Mouse (Mus musculus) limb, embryonic 11.5 days (tissue): ENCODE measurements around the gene Cacna1d. TPM values are rescaled to one million over a fixed set of nuclear protein-coding genes. Genes with fewer than 3 reads are reported as not detected.

Experiments
- ATAC-seq: fragments of 200-750 bp; cut with Nextera tagmentation; 2 replicates; pipeline ENCODE4 v1.8.0; 2017; ENCODE audit warnings: low read depth; ENCODE audit not compliant: insufficient number of reproducible peaks, low FRiP score, low TSS enrichment
- DNase-seq: peaks from one replicate; pipeline ENCODE4 v3.0.0-alpha.2; 2015; ENCODE audit warnings: low spot score
- H3K27ac ChIP-seq: fragments of 300-500 bp; sonication (generic); replicated peaks from 2 replicates; pipeline ENCODE4 v1.5.1; 2014; ENCODE audit warnings: low read depth, mild to moderate bottlenecking, low read length
- H3K27me3 ChIP-seq: fragments of 300-500 bp; sonication (generic); 2 replicates; pipeline ENCODE4 v1.6.1; 2014; ENCODE audit warnings: mild to moderate bottlenecking, low read length, mixed read lengths; ENCODE audit not compliant: control insufficient read depth, insufficient read depth
- H3K36me3 ChIP-seq: fragments of 300-500 bp; sonication (generic); 2 replicates; pipeline ENCODE4 v1.6.1; 2014; ENCODE audit warnings: mild to moderate bottlenecking, low read length, moderate library complexity, mixed read lengths; ENCODE audit not compliant: control insufficient read depth, insufficient read depth
- H3K4me1 ChIP-seq: fragments of 300-500 bp; sonication (generic); 2 replicates; pipeline ENCODE4 v1.6.1; 2014; ENCODE audit warnings: low read length, mixed read lengths; ENCODE audit not compliant: control insufficient read depth, insufficient read depth
- H3K4me2 ChIP-seq: fragments of 300-500 bp; sonication (generic); 2 replicates; pipeline ENCODE4 v1.6.1; 2014; ENCODE audit warnings: low read depth, mild to moderate bottlenecking, moderate library complexity; ENCODE audit not compliant: severe bottlenecking
- H3K4me3 ChIP-seq: fragments of 300-500 bp; sonication (generic); 2 replicates; pipeline ENCODE4 v1.5.1; 2014; ENCODE audit warnings: low read depth, low read length
- H3K9ac ChIP-seq: fragments of 300-500 bp; sonication (generic); 2 replicates; pipeline ENCODE4 v1.6.1; 2014; ENCODE audit warnings: mild to moderate bottlenecking, low read length
- H3K9me3 ChIP-seq: fragments of 300-500 bp; sonication (generic); 2 replicates; pipeline ENCODE4 v1.6.1; 2016; ENCODE audit warnings: low read length; ENCODE audit not compliant: control insufficient read depth
- WGBS: fragments of 180-500 bp; shearing (Covaris S2); extraction: QIAGEN DNeasy Blood & Tissue Kit; methylation state at CpG from one replicate; pipeline ENCODE4 v1.1.7; 2014; 5-methylcytosine and 5-hydroxymethylcytosine counted together
- polyA plus RNA-seq: library from polyadenylated mRNA; unstranded; fragments of >200 nt; fragmentation: Nextera tagmentation; extraction: Ambion mirVana; gene quantifications from 2 replicates; pipeline ENCODE4 v1.2.1, GENCODE M21; 2014

Cacna1d gene
- polyA plus RNA-seq, 1 experiment from 2014 or later, result 2.1 TPM

- Histone ChIP-seq H3K27me3 (no peaks in the 10 kb centered on the region), H3K27ac (no peak overlapping the region), H3K4me2 (no peak overlapping the region), H3K9ac (no peak overlapping the region), H3K9me3 (no peaks in the 10 kb centered on the region), H3K36me3 (no peaks in the 10 kb centered on the region), H3K4me3 (no peak overlapping the region), H3K4me1 (0 out of 2 replicates have a peak, but pooled peaks cover 3% of the 10 kb centered on the region)
- DNase-seq, result no peak
- ATAC-seq, result no peak
- 73% methylated on average over 3 of the region's 3 CpGs for WGBS
These were observed 315.9 kb downstream of the Cacna1d start for GRCm38 (mm10) chr14:30175362-30175761.

GRCm38 (mm10) chr14:30172821-30173755 is 318.2 kb downstream of the Cacna1d start:
- Histone ChIP-seq H3K4me2 (no peak overlapping the region), H3K27me3 (no peaks in the 10 kb centered on the region), H3K9ac (no peak overlapping the region), H3K9me3 (no peaks in the 10 kb centered on the region), H3K4me3 (no peak overlapping the region), H3K36me3 (no peaks in the 10 kb centered on the region), H3K27ac (no peak overlapping the region), H3K4me1 (0 out of 2 replicates have a peak, but pooled peaks cover 1% of the 10 kb centered on the region)
- 81% methylated on average over 12 of the region's 12 CpGs for WGBS
- ATAC-seq, result no peak
- DNase-seq, result no peak

DNA sequence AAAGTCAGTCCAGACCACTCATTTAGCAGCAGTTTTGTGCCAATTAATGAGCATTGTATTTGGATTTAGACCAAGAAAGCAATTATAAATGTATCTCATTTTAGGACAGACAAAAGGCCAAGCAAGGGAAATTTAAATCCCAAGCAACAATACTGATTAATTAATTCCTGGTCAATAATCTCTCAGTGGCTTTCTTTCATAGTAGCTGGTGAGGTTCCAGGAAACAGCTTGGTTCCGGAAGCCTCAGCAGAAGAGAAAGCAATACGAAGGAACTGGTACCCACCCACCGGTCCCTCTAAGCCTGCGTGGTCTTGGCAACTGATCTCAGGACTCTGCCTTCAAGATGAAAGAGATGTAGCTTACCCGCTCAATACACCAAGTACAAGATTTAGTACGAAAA is 319.7 kb downstream of the Cacna1d start:
- H3K27ac ChIP-seq, result no peak overlapping the region
- DNase-seq (no peak), ATAC-seq (no peak)
- H3K4me1 ChIP-seq, result no peaks in the 10 kb centered on the region
- no peaks in the 10 kb centered on the region for H3K27me3 ChIP-seq
- H3K4me2 ChIP-seq, result no peak overlapping the region
- no peak overlapping the region for H3K4me3 ChIP-seq
- H3K36me3 ChIP-seq, result no peaks in the 10 kb centered on the region
- no peak overlapping the region for H3K9ac ChIP-seq
- 92% methylated on average over 6 of the region's 6 CpGs for WGBS
- no peaks in the 10 kb centered on the region for H3K9me3 ChIP-seq

- no peaks in the 10 kb centered on the region for H3K4me1 ChIP-seq
- H3K9ac ChIP-seq, result no peak overlapping the region
- H3K27me3 ChIP-seq, result no peaks in the 10 kb centered on the region
- H3K27ac ChIP-seq, result no peak overlapping the region
- no peak overlapping the region for H3K4me2 ChIP-seq
- 70% methylated on average over 6 of the region's 6 CpGs for WGBS
- no peaks in the 10 kb centered on the region for H3K9me3 ChIP-seq
- ATAC-seq (no peak), DNase-seq (no peak)
- H3K4me3 ChIP-seq, result no peak overlapping the region
- H3K36me3 ChIP-seq, result no peaks in the 10 kb centered on the region
These were observed 320.2 kb downstream of the Cacna1d start for GRCm38 (mm10) chr14:30171008-30171407.

DNA sequence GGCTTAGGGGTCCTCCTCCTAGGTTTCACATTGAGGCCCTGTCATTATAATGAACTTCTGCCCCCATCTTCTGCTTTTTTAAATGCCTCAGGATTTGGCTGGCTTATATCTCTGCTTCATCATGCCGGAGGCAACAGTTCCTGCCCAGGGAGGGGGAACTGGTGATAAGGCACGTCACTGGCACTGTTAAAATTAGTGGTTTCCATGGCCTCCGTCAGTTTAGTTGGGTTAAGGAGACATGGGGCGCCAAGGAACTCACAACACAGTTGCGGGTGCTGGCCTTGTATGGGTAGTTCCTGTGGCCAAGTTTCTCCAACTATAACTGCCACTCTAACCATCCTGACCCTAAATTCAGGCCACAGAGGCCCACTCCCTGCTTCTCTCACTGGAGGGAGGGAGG is 321.8 kb downstream of the Cacna1d start:
- Histone ChIP-seq H3K9ac (no peak overlapping the region), H3K4me3 (no peak overlapping the region), H3K9me3 (no peaks in the 10 kb centered on the region), H3K36me3 (no peaks in the 10 kb centered on the region), H3K27me3 (no peaks in the 10 kb centered on the region), H3K27ac (no peak overlapping the region), H3K4me1 (no peaks in the 10 kb centered on the region), H3K4me2 (no peak overlapping the region)
- ATAC-seq (no peak), DNase-seq (no peak)
- 74% methylated on average over 5 of the region's 5 CpGs for WGBS

GRCm38 (mm10) chr14:30168902-30169301 is 322.4 kb downstream of the Cacna1d start:
- Histone ChIP-seq H3K36me3 (no peaks in the 10 kb centered on the region), H3K27ac (no peak overlapping the region), H3K4me2 (no peak overlapping the region), H3K4me3 (no peak overlapping the region), H3K27me3 (no peaks in the 10 kb centered on the region), H3K9me3 (no peaks in the 10 kb centered on the region), H3K4me1 (no peaks in the 10 kb centered on the region), H3K9ac (no peak overlapping the region)
- DNase-seq, result no peak
- ATAC-seq, result no peak
- WGBS, result 56% methylated on average over 3 of the region's 3 CpGs

GRCm38 (mm10) chr14:30168387-30168786 is 322.9 kb downstream of the Cacna1d start:
- Histone ChIP-seq H3K4me2 (no peak overlapping the region), H3K9me3 (no peaks in the 10 kb centered on the region), H3K36me3 (no peaks in the 10 kb centered on the region), H3K27me3 (no peaks in the 10 kb centered on the region), H3K4me3 (no peak overlapping the region), H3K4me1 (no peaks in the 10 kb centered on the region), H3K9ac (no peak overlapping the region), H3K27ac (no peak overlapping the region)
- no peak for DNase-seq
- ATAC-seq, result no peak
- 86% methylated on average over 3 of the region's 3 CpGs for WGBS

DNA sequence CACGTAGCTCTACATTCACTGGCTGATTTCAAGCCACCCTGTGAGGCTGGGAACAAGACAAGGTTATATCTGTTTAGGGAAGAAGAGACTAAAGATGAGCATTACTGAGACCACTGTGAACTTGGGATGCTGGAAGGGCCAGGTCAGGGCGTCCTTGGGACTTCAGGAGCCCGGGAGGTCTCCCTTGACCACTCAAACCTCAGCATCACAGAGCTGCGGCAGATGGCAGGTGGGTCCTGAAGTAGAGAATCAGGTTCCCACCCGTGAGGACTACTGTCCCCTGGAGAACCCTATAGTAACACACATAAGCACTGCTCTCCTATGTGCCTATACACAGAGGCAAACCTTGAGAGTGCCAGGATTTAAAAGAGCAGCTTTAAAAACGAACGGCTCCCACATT is 323.6 kb downstream of the Cacna1d start:
- H3K27me3 ChIP-seq, result no peaks in the 10 kb centered on the region
- no peak overlapping the region for H3K9ac ChIP-seq
- no peaks in the 10 kb centered on the region for H3K4me1 ChIP-seq
- no peak for DNase-seq
- no peak overlapping the region for H3K4me2 ChIP-seq
- no peak overlapping the region for H3K4me3 ChIP-seq
- no peaks in the 10 kb centered on the region for H3K36me3 ChIP-seq
- 82% methylated on average over 7 of the region's 7 CpGs for WGBS
- H3K9me3 ChIP-seq, result no peaks in the 10 kb centered on the region
- H3K27ac ChIP-seq, result no peak overlapping the region
- no peak for ATAC-seq
